Mouse (Mus musculus) heart, postnatal 0 days (tissue): ENCODE measurements around the gene Ext2. TPM values are rescaled to one million over a fixed set of nuclear protein-coding genes. Genes with fewer than 3 reads are reported as not detected.

Experiments used
- ATAC-seq: fragments of 200-750 bp; cut with Nextera tagmentation; 2 replicates; pipeline ENCODE4 v1.8.0; 2017; ENCODE audit warnings: low read depth, moderate number of reproducible peaks, moderate library complexity; ENCODE audit not compliant: insufficient read depth
- DNase-seq: peaks from one replicate; pipeline ENCODE4 v3.0.0-alpha.2; 2016; ENCODE audit warnings: low spot score
- H3K27ac ChIP-seq: fragments of 300-500 bp; sonication (generic); 2 replicates; pipeline ENCODE4 v1.5.1; 2014; ENCODE audit warnings: low read depth, mild to moderate bottlenecking
- H3K27me3 ChIP-seq: fragments of 300-500 bp; sonication (generic); 2 replicates; pipeline ENCODE4 v1.6.1; 2014; ENCODE audit warnings: low read length, mixed read lengths; ENCODE audit not compliant: control insufficient read depth, insufficient read depth
- H3K36me3 ChIP-seq: fragments of 300-500 bp; sonication (generic); replicated peaks from 2 replicates; pipeline ENCODE4 v1.6.1; 2014; ENCODE audit warnings: low read length, mixed read lengths; ENCODE audit not compliant: control insufficient read depth, insufficient read depth
- H3K4me1 ChIP-seq: fragments of 300-500 bp; sonication (generic); 2 replicates; pipeline ENCODE4 v1.6.1; 2014; ENCODE audit warnings: antibody characterized with exemption; ENCODE audit not compliant: control insufficient read depth, insufficient read depth
- H3K4me2 ChIP-seq: fragments of 300-500 bp; sonication (generic); 2 replicates; pipeline ENCODE4 v1.6.1; 2014; ENCODE audit warnings: low read depth, mild to moderate bottlenecking, low read length, moderate library complexity
- H3K4me3 ChIP-seq: fragments of 300-500 bp; sonication (generic); 2 replicates; pipeline ENCODE4 v1.5.1; 2014; ENCODE audit warnings: low read depth, low read length
- H3K9ac ChIP-seq: fragments of 300-500 bp; sonication (generic); replicated peaks from 2 replicates; pipeline ENCODE4 v1.6.1; 2014; ENCODE audit warnings: low read depth, low read length, mixed read lengths
- H3K9me3 ChIP-seq: fragments of 300-500 bp; sonication (generic); replicated peaks from 2 replicates; pipeline ENCODE4 v1.6.1; 2016; ENCODE audit warnings: low read length; ENCODE audit not compliant: control insufficient read depth
- CTCF ChIP-seq: IDR thresholded peaks from 2 replicates; pipeline ENCODE4 v1.5.1; 2016; ENCODE audit warnings: antibody characterized with exemption, control low read depth, low read depth
- EP300 ChIP-seq: IDR thresholded peaks from 2 replicates; pipeline ENCODE4 v1.6.1; 2016; ENCODE audit warnings: antibody characterized with exemption, low read depth
- WGBS: fragments of 180-500 bp; shearing (Covaris S2); extraction: QIAGEN DNeasy Blood & Tissue Kit; methylation state at CpG from one replicate; pipeline ENCODE4 v1.1.7; 2014; 5-methylcytosine and 5-hydroxymethylcytosine counted together
- polyA plus RNA-seq: library from polyadenylated mRNA; unstranded; fragments of >200 nt; fragmentation: Nextera tagmentation; extraction: Ambion mirVana; gene quantifications from 2 replicates; pipeline ENCODE4 v1.2.1, GENCODE M21; 2015
- total RNA-seq: library from RNA; depleted of rRNA; stranded (reverse); fragments of >200 nt; gene quantifications from 2 replicates; pipeline ENCODE4 v1.2.3, GENCODE M21; 2014; ENCODE audit warnings: low replicate concordance

Ext2 gene
- total and polyA plus RNA-seq, 2 experiments from 2014 or later: 32.8 to 40.3 TPM

DNA sequence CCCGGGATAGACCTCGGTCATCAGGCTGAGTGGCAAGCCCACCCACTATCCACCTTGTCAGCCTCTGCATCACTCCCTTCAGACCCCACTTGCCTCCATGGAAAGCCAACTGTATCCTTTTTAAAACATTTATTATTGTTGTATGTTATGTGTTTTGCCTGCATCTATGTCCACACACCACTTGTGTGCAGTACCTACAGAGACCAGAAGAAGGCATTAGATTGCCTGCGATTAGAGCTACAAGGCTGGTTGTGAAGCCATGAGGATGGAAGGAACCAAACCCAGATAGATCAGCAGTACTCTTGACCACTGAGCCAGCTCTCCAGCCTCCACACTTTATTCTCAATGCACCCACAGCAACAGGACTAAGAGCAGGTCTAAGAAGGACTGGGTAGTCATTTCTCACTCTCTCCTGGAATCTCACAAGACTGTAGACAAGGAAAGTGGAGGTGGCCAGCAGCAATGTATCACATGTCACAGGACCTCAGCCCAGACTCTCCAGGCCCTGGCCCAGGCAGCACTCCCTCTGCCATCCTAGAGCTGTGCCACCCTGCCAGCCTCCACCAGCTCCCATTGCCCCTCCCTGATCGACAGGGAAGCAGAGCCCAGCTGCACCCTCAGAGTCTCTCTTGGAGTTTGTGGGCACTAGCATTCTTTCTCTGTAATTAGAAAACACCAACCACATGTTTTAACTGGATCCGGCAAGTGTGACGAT is 15.7 kb downstream of the Ext2 start:
- no peaks in the 10 kb centered on the region for H3K27me3 ChIP-seq
- DNase-seq (no peak), ATAC-seq (no peak)
- WGBS: 93% methylated on average over 6 of the region's 6 CpGs
- no peak for TF ChIP-seq EP300
- TF ChIP-seq CTCF: no peak
- no peak overlapping the region for H3K4me3 ChIP-seq
- H3K9me3 ChIP-seq: no peaks in the 10 kb centered on the region
- H3K4me2 ChIP-seq: no peak overlapping the region
- no peak overlapping the region for H3K9ac ChIP-seq
- peaks cover 76% of the 10 kb centered on the region for H3K36me3 ChIP-seq
- no peak overlapping the region for H3K27ac ChIP-seq
- no peaks in the 10 kb centered on the region for H3K4me1 ChIP-seq

DNA sequence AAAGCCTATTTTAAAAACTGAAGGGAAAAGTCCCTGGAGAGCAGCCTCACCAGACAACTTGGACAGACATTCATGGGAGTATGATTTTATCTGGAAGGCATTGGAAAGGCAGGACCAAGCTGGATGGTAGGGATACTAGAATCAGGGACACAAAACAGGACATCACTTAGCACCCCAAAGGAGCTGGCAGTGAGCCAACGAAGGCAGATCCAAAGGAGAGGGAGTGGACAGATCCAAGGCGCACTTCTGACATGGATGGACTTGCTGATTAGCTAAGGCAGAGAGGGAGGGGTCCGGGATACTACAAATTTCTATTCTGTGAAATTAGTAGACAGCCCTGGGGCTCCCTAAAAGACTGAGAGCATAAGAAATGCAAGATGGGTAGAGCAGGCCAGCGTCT is 16.8 kb downstream of the Ext2 start:
- DNase-seq (no peak), ATAC-seq (no peak)
- WGBS: 68% methylated on average over 4 of the region's 4 CpGs
- H3K36me3 ChIP-seq: peaks cover 76% of the 10 kb centered on the region
- no peaks in the 10 kb centered on the region for H3K4me1 ChIP-seq
- H3K9me3 ChIP-seq: no peaks in the 10 kb centered on the region
- H3K27ac ChIP-seq: no peak overlapping the region
- no peak overlapping the region for H3K4me2 ChIP-seq
- no peak overlapping the region for H3K9ac ChIP-seq
- H3K4me3 ChIP-seq: no peak overlapping the region
- no peak for TF ChIP-seq CTCF
- no peak for TF ChIP-seq EP300
- H3K27me3 ChIP-seq: no peaks in the 10 kb centered on the region

DNA sequence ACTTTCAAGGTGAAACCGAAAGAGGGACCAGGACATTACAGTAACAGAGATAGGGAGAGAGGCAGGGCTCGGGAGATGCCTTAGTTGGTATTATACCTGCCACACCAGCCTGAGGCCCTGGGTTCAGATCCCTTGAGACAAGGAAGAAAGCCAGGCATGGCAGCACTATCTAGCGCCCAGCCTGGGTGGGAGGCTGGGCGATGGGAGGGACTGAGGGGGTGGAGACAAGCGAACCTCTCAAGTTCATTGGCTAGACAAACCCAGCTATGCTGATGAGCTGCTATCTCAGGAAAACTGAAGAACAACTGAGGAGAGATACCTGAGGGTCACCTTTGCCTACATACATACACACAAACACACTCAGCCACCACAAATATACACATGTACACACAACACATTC is 17.3 kb downstream of the Ext2 start:
- Histone ChIP-seq H3K4me2 (no peak overlapping the region), H3K9me3 (no peaks in the 10 kb centered on the region), H3K27ac (no peak overlapping the region), H3K4me3 (no peak overlapping the region), H3K4me1 (no peaks in the 10 kb centered on the region), H3K36me3 (peaks cover 73% of the 10 kb centered on the region), H3K9ac (no peak overlapping the region), H3K27me3 (no peaks in the 10 kb centered on the region)
- ATAC-seq (no peak), DNase-seq (no peak)
- 82% methylated on average over 5 of the region's 5 CpGs for WGBS
- TF ChIP-seq EP300: no peak

DNA sequence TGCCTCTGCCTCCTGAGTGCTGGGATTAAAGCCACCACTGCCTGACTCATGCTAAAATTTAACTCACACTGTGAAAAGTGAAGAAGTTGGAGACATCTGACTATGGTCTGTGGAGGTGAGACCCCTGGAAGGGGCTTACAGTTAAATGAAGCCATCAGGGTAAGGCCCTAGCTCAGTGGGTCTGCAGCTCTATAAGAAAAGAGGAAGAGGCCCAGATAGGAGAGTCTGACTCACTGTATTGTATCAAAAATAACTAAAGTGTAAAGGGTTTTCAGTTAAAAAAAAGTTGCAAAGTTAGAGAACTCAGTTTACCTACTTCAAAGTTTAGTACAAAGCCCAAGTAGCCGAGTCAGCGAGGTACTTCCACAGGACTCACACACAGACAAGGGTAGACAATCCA is 19.4 kb downstream of the Ext2 start:
- H3K36me3 ChIP-seq: peaks cover 63% of the 10 kb centered on the region
- H3K27ac ChIP-seq: no peak overlapping the region
- DNase-seq (no peak), ATAC-seq (no peak)
- peaks cover 1% of the 10 kb centered on the region; the same call in 1 of the 2 replicates for H3K4me1 ChIP-seq
- TF ChIP-seq EP300: no peak
- no peak for TF ChIP-seq CTCF
- H3K4me2 ChIP-seq: no peak overlapping the region
- H3K27me3 ChIP-seq: no peaks in the 10 kb centered on the region
- H3K4me3 ChIP-seq: no peak overlapping the region
- no peaks in the 10 kb centered on the region for H3K9me3 ChIP-seq
- H3K9ac ChIP-seq: no peak overlapping the region
- 87% methylated on average over 2 of the region's 2 CpGs for WGBS

DNA sequence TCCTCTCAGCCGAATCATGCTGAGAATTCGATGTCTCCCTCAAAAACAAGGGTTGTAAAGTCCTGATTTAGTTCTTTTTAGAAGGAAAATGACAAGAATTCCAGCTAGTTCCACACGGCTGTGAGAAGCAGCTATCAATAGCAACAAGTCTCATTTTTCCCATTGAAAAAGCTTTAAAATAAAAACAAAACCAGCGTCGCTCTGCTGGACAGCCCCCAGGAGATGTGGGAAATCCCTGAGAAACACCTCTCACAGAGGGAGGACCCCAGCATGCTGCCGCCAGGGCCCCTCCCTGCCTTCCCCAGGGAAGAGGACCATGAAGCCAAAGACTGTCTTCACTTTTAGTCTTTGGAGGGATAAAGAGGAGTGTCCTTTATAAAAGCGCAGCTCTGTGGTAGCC is 21.3 kb downstream of the Ext2 start:
- no peak for ATAC-seq
- H3K27ac ChIP-seq: no peak overlapping the region
- H3K36me3 ChIP-seq: peaks cover 54% of the 10 kb centered on the region
- H3K4me3 ChIP-seq: no peak overlapping the region
- no peaks in the 10 kb centered on the region for H3K27me3 ChIP-seq
- TF ChIP-seq EP300 (no peak), CTCF (no peak)
- H3K4me2 ChIP-seq: no peak overlapping the region
- H3K9me3 ChIP-seq: no peaks in the 10 kb centered on the region
- DNase-seq: no peak
- WGBS: 76% methylated on average over 7 of the region's 7 CpGs
- H3K4me1 ChIP-seq: peaks cover 13% of the 10 kb centered on the region
- H3K9ac ChIP-seq: no peak overlapping the region

DNA sequence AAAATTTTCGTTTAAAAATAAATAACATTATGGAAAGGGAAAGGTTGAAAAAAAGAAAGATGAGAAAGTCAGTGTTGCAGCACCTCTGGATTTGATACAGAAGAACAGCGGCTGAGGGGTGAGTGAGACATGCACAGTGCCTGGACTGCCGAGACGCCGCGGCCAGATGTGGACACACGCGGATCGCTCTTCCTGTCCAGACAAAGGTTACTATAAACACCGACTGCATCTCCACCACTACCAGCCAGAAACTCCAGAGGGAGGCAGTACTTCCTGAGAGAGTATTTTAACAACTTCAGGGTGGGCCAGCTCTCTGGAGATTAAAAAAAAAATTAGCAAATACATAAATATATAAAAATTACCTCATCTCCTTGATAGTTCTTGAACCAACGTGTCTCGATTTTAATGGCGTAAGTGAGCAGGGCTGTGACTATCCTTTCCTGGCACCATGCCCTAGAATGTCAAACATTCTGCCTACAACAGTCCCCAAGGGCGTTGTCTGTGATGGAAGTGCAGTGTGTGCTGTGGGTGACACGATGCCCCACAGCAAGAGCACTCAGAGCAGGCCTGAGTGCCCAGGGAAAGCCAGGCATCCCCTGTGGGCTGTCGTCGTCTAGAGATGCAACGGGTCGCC is 25.1 kb downstream of the Ext2 start:
- Histone ChIP-seq H3K4me3 (no peak overlapping the region), H3K36me3 (peaks cover 60% of the 10 kb centered on the region), H3K27ac (peak overlapping the region; percentile 59), H3K9me3 (no peaks in the 10 kb centered on the region), H3K4me2 (no peak overlapping the region), H3K27me3 (no peaks in the 10 kb centered on the region), H3K9ac (no peak overlapping the region), H3K4me1 (peaks cover 13% of the 10 kb centered on the region)
- ATAC-seq (peak; percentile 94), DNase-seq (peak; percentile 82)
- 45% methylated on average over 19 of the region's 19 CpGs for whole genome bisulfite sequencing
- no peak for TF ChIP-seq CTCF
- no peak for TF ChIP-seq EP300
